Comparison of ENCODE assay signal across 27 mouse cellular contexts in genomic region chr3:58862976-58863375, GRCm38 (mm10). TPM values are rescaled to one million over a fixed set of nuclear protein-coding genes. Genes with fewer than 3 reads are reported as not detected.
DNase-seq lines count a peak whose midpoint lies in the region; ATAC-seq and TF ChIP-seq lines count a peak whose summit lies in the region.
"Had no signal": no experiment of that assay in that cellular context is flagged by ENCODE, and none has a peak within 500 bp of the region (broad histone marks: within the 10 kb centered on the region; RNA-seq: fewer than 3 reads in every experiment).

No protein-coding gene starts in this region.

- WGBS in kidney, adult 2 months, result 25% methylated on average over 2 of the region's 2 CpGs
- 65% methylated on average over 2 of the region's 2 CpGs for whole genome bisulfite sequencing in midbrain, embryonic 11.5 days
- WGBS in midbrain, embryonic 15.5 days, result 65% methylated on average over 2 of the region's 2 CpGs
- 66% methylated on average over 2 of the region's 2 CpGs for WGBS in liver, embryonic 11.5 days

- TF ChIP-seq RAD21 in CH12.LX (IDR thresholded peaks at IDR 0.05; ENCODE audit: low read depth, low read length), result no peak

- no peaks in the 10 kb centered on the region for H3K27me3 ChIP-seq in kidney, adult 2 months (replicated peaks; ENCODE audit: control insufficient read depth, insufficient read depth, low read length)
- no peaks in the 10 kb centered on the region for H3K27me3 ChIP-seq in midbrain, embryonic 11.5 days (ENCODE audit: control insufficient read depth, insufficient read depth, low read length)
- no peaks in the 10 kb centered on the region for H3K27me3 ChIP-seq in midbrain, embryonic 15.5 days (replicated peaks)
- H3K27me3 ChIP-seq in CH12.LX (replicated peaks), result no peaks in the 10 kb centered on the region
- no peaks in the 10 kb centered on the region for H3K27me3 ChIP-seq in liver, embryonic 11.5 days (replicated peaks; ENCODE audit: control insufficient read depth, insufficient read depth, low read length)
- H3K27me3 ChIP-seq: Patski had no signal

- dilution Hi-C loops in CH12.LX (cut with MboI; ENCODE audit: extremely low pct_ligation_motif_present, extremely low pct_unique_long_range_greater_than_20kb, low sequenced_read_pairs), result no loop called here

- H3K4me3 ChIP-seq in kidney, adult 2 months (ENCODE audit: insufficient read depth, low read depth, low read length), result no peak overlapping the region
- H3K4me3 ChIP-seq in midbrain, embryonic 11.5 days (ENCODE audit: low read depth, low read length), result no peak overlapping the region
- H3K4me3 ChIP-seq in midbrain, embryonic 15.5 days, result no peak overlapping the region
- no peak overlapping the region for H3K4me3 ChIP-seq in CH12.LX (replicated peaks in 1 of 3; ENCODE audit: low read depth in 2 of 3, low read length in 2 of 3, poor library complexity in 1 of 3)
- no peak overlapping the region for H3K4me3 ChIP-seq in ES-E14 (ENCODE audit: insufficient read depth in 1 of 2, low read depth in 1 of 2, low read length in 2 of 2, poor library complexity in 1 of 2, severe bottlenecking in 1 of 2)
- no peak overlapping the region for H3K4me3 ChIP-seq in liver, embryonic 11.5 days (ENCODE audit: low read depth, low read length)

- no peak overlapping the region for H3K9ac ChIP-seq in midbrain, embryonic 11.5 days (ENCODE audit: low read length)
- no peak overlapping the region for H3K9ac ChIP-seq in midbrain, embryonic 15.5 days
- no peak overlapping the region for H3K9ac ChIP-seq in CH12.LX (ENCODE audit: insufficient read depth, low read depth)
- H3K9ac ChIP-seq in ES-E14 (ENCODE audit: insufficient read depth, low read depth, low read length, poor library complexity, severe bottlenecking), result no peak overlapping the region
- no peak overlapping the region for H3K9ac ChIP-seq in liver, embryonic 11.5 days (ENCODE audit: low read depth, low read length)

- H3K4me2 ChIP-seq in midbrain, embryonic 11.5 days, result no peak overlapping the region
- H3K4me2 ChIP-seq in midbrain, embryonic 15.5 days, result no peak overlapping the region
- H3K4me2 ChIP-seq in CH12.LX (ENCODE audit: insufficient read depth, low read depth, poor library complexity, severe bottlenecking), result no peak overlapping the region
- H3K4me2 ChIP-seq in liver, embryonic 11.5 days, result no peak overlapping the region

- H3K9me3 ChIP-seq in midbrain, embryonic 11.5 days (ENCODE audit: control insufficient read depth, low read length), result no peaks in the 10 kb centered on the region
- no peaks in the 10 kb centered on the region for H3K9me3 ChIP-seq in midbrain, embryonic 15.5 days
- H3K9me3 ChIP-seq in CH12.LX (replicated peaks; ENCODE audit: low read length) (no peaks in the 10 kb centered on the region), ES-E14 (ENCODE audit: control insufficient read depth, insufficient read depth, low read depth, low read length) (no peaks in the 10 kb centered on the region)
- H3K9me3 ChIP-seq in liver, embryonic 11.5 days (ENCODE audit: control insufficient read depth, low read length), result no peaks in the 10 kb centered on the region
- H3K9me3 ChIP-seq: G1E had no signal

- no peak for ATAC-seq in midbrain, embryonic 11.5 days (ENCODE audit: low FRiP score)
- ATAC-seq in midbrain, embryonic 15.5 days (replicated peaks), result no peak
- ATAC-seq in liver, embryonic 11.5 days (replicated peaks; ENCODE audit: low FRiP score), result no peak
- ATAC-seq: activated CD4-positive, CD25-positive, alpha-beta regulatory T cell, adult 4 months; CD4-positive, CD25-positive, alpha-beta regulatory T cell, adult 4 months; Patski had no signal

- DNase-seq in kidney, adult 2 months, result peak; percentile 2
- no peak for DNase-seq in kidney, adult 11 months
- DNase-seq in midbrain, embryonic 11.5 days (ENCODE audit: low spot score, missing footprints), result peak; percentile 64
- DNase-seq in CH12.LX (ENCODE audit: extremely low read depth) (no peak), ES-E14 (ENCODE audit: low read depth, low spot score) (no peak)
- DNase-seq in adrenal gland, adult 2 months, result no peak
- DNase-seq in liver, embryonic 11.5 days (ENCODE audit: low spot score), result no peak
- DNase-seq: adrenal gland, adult 8-10 months; adrenal gland, postnatal 10 days; adrenal gland, postnatal 14 days; adrenal gland, postnatal 25 days; adrenal gland, postnatal 36 days; B cell, adult 2 months; cerebellum, adult 11 months; cerebellum, adult 11-12 months; cerebellum, adult 18-20 months; cerebellum, adult 2 months; cerebellum, adult 8-10 months had no signal

- in situ Hi-C loops in CH12.LX (cut with MboI; ENCODE audit: low pct_ligation_motif_present, low pct_unique_long_range_greater_than_20kb, low sequenced_read_pairs) (no loop called here), ES-E14 (cut with MboI; ENCODE audit: low sequenced_read_pairs in 2 of 2, unreplicated experiment in 2 of 2) (no loop called here)

- no peak for TF ChIP-seq CTCF in kidney, adult 2 months (conservative IDR thresholded peaks at IDR 0.05; ENCODE audit: insufficient read depth, insufficient read length, low read depth, low read length)
- no peak for TF ChIP-seq CTCF in CH12.LX (conservative IDR thresholded peaks at IDR 0.05 in 1 of 2, IDR thresholded peaks at IDR 0.05 in 1 of 2; ENCODE audit: low read depth in 2 of 2, low read length in 2 of 2)

- no peaks in the 10 kb centered on the region for H3K36me3 ChIP-seq in kidney, adult 2 months (ENCODE audit: control insufficient read depth, insufficient read depth, low read length)
- H3K36me3 ChIP-seq in midbrain, embryonic 11.5 days (ENCODE audit: control insufficient read depth, insufficient read depth, low read length), result no peaks in the 10 kb centered on the region
- no peaks in the 10 kb centered on the region for H3K36me3 ChIP-seq in midbrain, embryonic 15.5 days (replicated peaks)
- no peaks in the 10 kb centered on the region for H3K36me3 ChIP-seq in CH12.LX (replicated peaks in 1 of 2; ENCODE audit: control insufficient read depth in 1 of 2, insufficient read depth in 1 of 2, low read length in 1 of 2)
- H3K36me3 ChIP-seq in ES-E14 (ENCODE audit: control insufficient read depth, insufficient read depth, low read length, poor library complexity, severe bottlenecking), result no peaks in the 10 kb centered on the region
- no peaks in the 10 kb centered on the region for H3K36me3 ChIP-seq in liver, embryonic 11.5 days (ENCODE audit: control insufficient read depth, insufficient read depth, low read length)
- H3K36me3 ChIP-seq: G1E had no signal

- no peak for TF ChIP-seq EP300 in CH12.LX (IDR thresholded peaks at IDR 0.05; ENCODE audit: low read length)

- no peaks in the 10 kb centered on the region for H3K4me1 ChIP-seq in kidney, adult 2 months (ENCODE audit: control insufficient read depth, insufficient read depth, low read length)
- no peaks in the 10 kb centered on the region; the same call in 1 of the 2 replicates for H3K4me1 ChIP-seq in midbrain, embryonic 11.5 days (ENCODE audit: control insufficient read depth, insufficient read depth, low read length)
- H3K4me1 ChIP-seq in midbrain, embryonic 15.5 days, result no peaks in the 10 kb centered on the region
- H3K4me1 ChIP-seq in CH12.LX (ENCODE audit: control insufficient read depth in 1 of 2, insufficient read depth in 2 of 2) (no peaks in the 10 kb centered on the region), ES-E14 (ENCODE audit: control insufficient read depth in 2 of 2, insufficient read depth in 2 of 2, low read length in 2 of 2, poor library complexity in 1 of 2) (no peaks in the 10 kb centered on the region)
- no peaks in the 10 kb centered on the region for H3K4me1 ChIP-seq in liver, embryonic 11.5 days (replicated peaks; ENCODE audit: control insufficient read depth, insufficient read depth, low read length)

- no peaks in the 10 kb centered on the region for H3K79me2 ChIP-seq in CH12.LX (replicated peaks; ENCODE audit: control insufficient read depth, extremely low read depth, insufficient read depth, poor library complexity, severe bottlenecking)

- TF ChIP-seq POLR2A in kidney, adult 2 months (IDR thresholded peaks at IDR 0.05; ENCODE audit: low read depth, low read length), result no peak
- no peak for TF ChIP-seq POLR2A in CH12.LX (IDR thresholded peaks at IDR 0.05; ENCODE audit: low read depth, low read length)

- no peak overlapping the region for H3K27ac ChIP-seq in kidney, adult 2 months (ENCODE audit: insufficient read depth, low read depth, low read length)
- H3K27ac ChIP-seq in midbrain, embryonic 11.5 days (ENCODE audit: low read depth, low read length), result no peak overlapping the region
- no peak overlapping the region for H3K27ac ChIP-seq in midbrain, embryonic 15.5 days
- H3K27ac ChIP-seq in CH12.LX (ENCODE audit: insufficient read depth, low read depth), result no peak overlapping the region
- H3K27ac ChIP-seq in ES-E14 (ENCODE audit: insufficient read depth, low read depth, low read length, poor library complexity, severe bottlenecking), result no peak overlapping the region
- H3K27ac ChIP-seq in liver, embryonic 11.5 days (ENCODE audit: low read depth, low read length), result no peak overlapping the region

TF ChIP-seq in CH12.LX, 34 proteins besides CTCF, POLR2A, EP300 and RAD21 (continues in another document):
- peak; percentile 54; the same call in 1 of the 2 replicates for TF ChIP-seq MAFK (IDR thresholded peaks at IDR 0.05; ENCODE audit: insufficient replicate concordance, low read length)

TF ChIP-seq in ES-E14, 5 proteins besides CTCF, POLR2A, EP300 and RAD21 (continues in another document):
- no peak for TF ChIP-seq ZNF384 (IDR thresholded peaks at IDR 0.05; ENCODE audit: low read depth, low read length)

RNA-seq across cellular contexts. Expression of gene Clrn1, which starts 22.2 kb away (rescaled TPM):
- polyA plus RNA-seq in kidney, adult 2 months (2012; rRNA removed), result not detected in 2 replicates
- polyA plus RNA-seq in midbrain, embryonic 11.5 days (2014; fragmentation: Nextera tagmentation; extraction: Ambion mirVana), result 0.29 TPM in 1 of 2 replicates, not detected in the other
- polyA plus RNA-seq in midbrain, embryonic 15.5 days (2015; fragmentation: Nextera tagmentation; extraction: Ambion mirVana), result 0.34 and 0.56 TPM in 2 replicates
- total RNA-seq in CH12.LX (2012; rRNA removed) (not detected in 2 replicates), CH12.LX (2014; rRNA removed) (not detected in 2 replicates), ES-E14 (2012; rRNA removed) (0.13 TPM in 1 of 2 replicates, not detected in the other)
- not detected in 2 replicates for polyA plus RNA-seq in CH12.LX (2012; ENCODE audit: insufficient read length, low read depth)
- not detected for total RNA-seq in adrenal gland, adult 2 months (2021)
- polyA plus RNA-seq in adrenal gland, adult 2 months (2012; rRNA removed), result not detected in 2 replicates
- polyA plus RNA-seq in liver, embryonic 11.5 days (2014; fragmentation: Nextera tagmentation; extraction: Ambion mirVana), result 0.21 and 0.27 TPM in 2 replicates
- total RNA-seq: adrenal gland, adult 18-20 months; adrenal gland, adult 8-10 months; adrenal gland, postnatal 10 days; adrenal gland, postnatal 14 days; adrenal gland, postnatal 25 days; adrenal gland, postnatal 36 days; adrenal gland, postnatal 4 days; MEL had no signal
- polyA plus RNA-seq: activated CD4-positive, CD25-positive, alpha-beta regulatory T cell, adult 4 months; CD4-positive, CD25-positive, alpha-beta regulatory T cell, adult 4 months; G1E; Patski had no signal

RNA-seq across cellular contexts. Expression of gene Mindy4b-ps, which starts 40.9 kb away (rescaled TPM):
- not detected in 2 replicates for polyA plus RNA-seq in kidney, adult 2 months (2012; rRNA removed)
- polyA plus RNA-seq in midbrain, embryonic 11.5 days (2014; fragmentation: Nextera tagmentation; extraction: Ambion mirVana), result not detected in 2 replicates
- polyA plus RNA-seq in midbrain, embryonic 15.5 days (2015; fragmentation: Nextera tagmentation; extraction: Ambion mirVana), result 0.08 and 0.14 TPM in 2 replicates
- total RNA-seq in CH12.LX (2012; rRNA removed) (not detected in 2 replicates), CH12.LX (2014; rRNA removed) (not detected in 2 replicates), ES-E14 (2012; rRNA removed) (not detected in 2 replicates)
- not detected in 2 replicates for polyA plus RNA-seq in CH12.LX (2012; ENCODE audit: insufficient read length, low read depth)
- total RNA-seq in adrenal gland, adult 2 months (2021), result not detected
- not detected in 2 replicates for polyA plus RNA-seq in adrenal gland, adult 2 months (2012; rRNA removed)
- polyA plus RNA-seq in liver, embryonic 11.5 days (2014; fragmentation: Nextera tagmentation; extraction: Ambion mirVana), result not detected in 2 replicates
- total RNA-seq: adrenal gland, adult 18-20 months; adrenal gland, adult 8-10 months; adrenal gland, postnatal 10 days; adrenal gland, postnatal 14 days; adrenal gland, postnatal 25 days; adrenal gland, postnatal 36 days; adrenal gland, postnatal 4 days; MEL had no signal
- polyA plus RNA-seq: activated CD4-positive, CD25-positive, alpha-beta regulatory T cell, adult 4 months; C2C12; CD4-positive, CD25-positive, alpha-beta regulatory T cell, adult 4 months; G1E; Patski had no signal

Comparison
In these comparisons a context has a peak if more than half of its experiments do, and no peak if none do; other contexts are left out.
1. DNase-seq: peak in kidney, adult 2 months (single experiment) and midbrain, embryonic 11.5 days (single experiment); none in kidney, adult 11 months (single experiment), CH12.LX (single experiment), ES-E14 (single experiment), adrenal gland, adult 2 months (single experiment) and liver, embryonic 11.5 days (single experiment).